Mouse (Mus musculus) lung, postnatal 14 days (tissue): Measurements from ENCODE around the gene Mtfp1.
A peak's percentile ranks its signal among the peaks of the same experiment; 100 is the strongest.
"Not testable (repeated sequence)": the region's sequence is repeated elsewhere in the genome, so short reads cannot be mapped to it uniquely, and the experiment has no call there.

Experiments
- DNase-seq: peaks from one replicate; pipeline ENCODE4 v3.0.0; 2021

Mtfp1 gene

GRCm38 (mm10) chr11:4114541-4114940 lies 19.3 kb upstream of the Mtfp1 start:
- DNase-seq, result not testable (repeated sequence)

GRCm38 (mm10) chr11:4113970-4114369 lies 18.7 kb upstream of the Mtfp1 start:
- DNase-seq, result no peak

GRCm38 (mm10) chr11:4113496-4113895 lies 18.3 kb upstream of the Mtfp1 start:
- no peak for DNase-seq

- DNase-seq, result no peak
Observed at GRCm38 (mm10) chr11:4112861-4113260, 17.6 kb upstream of the Mtfp1 start.

- no peak for DNase-seq
Observed at GRCm38 (mm10) chr11:4112033-4112432, 16.8 kb upstream of the Mtfp1 start.

GRCm38 (mm10) chr11:4108691-4109090 lies 13.4 kb upstream of the Mtfp1 start:
- DNase-seq, result no peak

- not testable (repeated sequence) for DNase-seq
Observed at GRCm38 (mm10) chr11:4107901-4108300, 12.7 kb upstream of the Mtfp1 start.

GRCm38 (mm10) chr11:4105444-4105843 lies 10.2 kb upstream of the Mtfp1 start:
- DNase-seq, result no peak

- no peak for DNase-seq
Observed at GRCm38 (mm10) chr11:4104989-4105388, 9.7 kb upstream of the Mtfp1 start.

GRCm38 (mm10) chr11:4103522-4103921 lies 8.3 kb upstream of the Mtfp1 start:
- no peak for DNase-seq

GRCm38 (mm10) chr11:4101851-4102250 lies 6.6 kb upstream of the Mtfp1 start:
- DNase-seq, result no peak

- DNase-seq, result no peak
Observed at GRCm38 (mm10) chr11:4099447-4099846, 4.2 kb upstream of the Mtfp1 start.

GRCm38 (mm10) chr11:4098816-4099215 lies 3.6 kb upstream of the Mtfp1 start:
- DNase-seq, result no peak

- no peak for DNase-seq
Observed at GRCm38 (mm10) chr11:4098120-4098519, 2.9 kb upstream of the Mtfp1 start.

- no peak for DNase-seq
Observed at GRCm38 (mm10) chr11:4097091-4097621, 1.9 kb upstream of the Mtfp1 start.

GRCm38 (mm10) chr11:4096054-4096984 lies 1.1 kb upstream of the Mtfp1 start:
- DNase-seq, result peak; percentile 98

GRCm38 (mm10) chr11:4094378-4095170 lies 671 bp downstream of the Mtfp1 start:
- peak; percentile 79 for DNase-seq

- no peak for DNase-seq
Observed at GRCm38 (mm10) chr11:4093459-4094377, 1.5 kb downstream of the Mtfp1 start.

GRCm38 (mm10) chr11:4087267-4087666 lies 8.0 kb downstream of the Mtfp1 start:
- no peak for DNase-seq

- no peak for DNase-seq
Observed at GRCm38 (mm10) chr11:4086246-4086645, 9.0 kb downstream of the Mtfp1 start.

GRCm38 (mm10) chr11:4083316-4084078 lies 11.7 kb downstream of the Mtfp1 start:
- peak; percentile 74 for DNase-seq

GRCm38 (mm10) chr11:4080219-4080618 lies 15.0 kb downstream of the Mtfp1 start:
- peak; percentile 80 for DNase-seq
